Mouse (Mus musculus) heart, adult 2 months (tissue): ENCODE results near the gene Kbtbd4. TPM values are rescaled to one million over a fixed set of nuclear protein-coding genes. Genes with fewer than 3 reads are reported as not detected.

Experiments used
- DNase-seq, 2 experiments: peaks; one replicate each; pipeline ENCODE4 v3.0.0; 2021
- H3K27ac ChIP-seq: fragments of 200-600 bp; 2 replicates; pipeline ENCODE4 v1.8.1; 2022
- H3K27me3 ChIP-seq: fragments of 200-500 bp; 2 replicates; pipeline ENCODE4 v1.6.1; 2012; ENCODE audit warnings: mild to moderate bottlenecking, low read length, inconsistent platforms, mixed read lengths; ENCODE audit not compliant: control insufficient read depth, insufficient read depth
- H3K36me3 ChIP-seq: fragments of 200-500 bp; 2 replicates; pipeline ENCODE4 v1.6.1; 2012; ENCODE audit warnings: low read length, inconsistent platforms; ENCODE audit not compliant: control insufficient read depth, insufficient read depth
- H3K4me1 ChIP-seq: fragments of 200-500 bp; 2 replicates; pipeline ENCODE4 v1.6.1; 2011; ENCODE audit warnings: low read length; ENCODE audit not compliant: control insufficient read depth, insufficient read depth
- H3K4me3 ChIP-seq: fragments of 200-600 bp; 2 replicates; pipeline ENCODE4 v1.8.1; 2022
- H3K79me2 ChIP-seq: fragments of 200-500 bp; replicated peaks from 2 replicates; pipeline ENCODE4 v1.6.1; 2012; ENCODE audit warnings: mild to moderate bottlenecking, inconsistent platforms, low read length, moderate library complexity, mixed read lengths; ENCODE audit not compliant: control insufficient read depth, insufficient read depth
- H3K9ac ChIP-seq: fragments of 200-500 bp; 2 replicates; pipeline ENCODE4 v1.6.1; 2012; ENCODE audit warnings: low read depth, mild to moderate bottlenecking, control low read depth, inconsistent platforms, low read length, mixed read lengths
- CTCF ChIP-seq: fragments of 200-600 bp; IDR thresholded peaks from 2 replicates; pipeline ENCODE4 v1.8.1; 2022; ENCODE audit warnings: antibody characterized with exemption, mild to moderate bottlenecking, moderate library complexity
- EP300 ChIP-seq: fragments of 200-500 bp; IDR thresholded peaks from 2 replicates; pipeline ENCODE4 v1.6.1; 2011; ENCODE audit warnings: low read depth, low read length, control low read depth; ENCODE audit not compliant: insufficient read depth
- POLR2A ChIP-seq: fragments of 200-500 bp; IDR thresholded peaks from 2 replicates; pipeline ENCODE4 v1.6.1; 2011; ENCODE audit warnings: mild to moderate bottlenecking, low read depth, low read length, control low read depth; ENCODE audit not compliant: insufficient read depth
- WGBS: fragments of 180-500 bp; shearing (Covaris S2); methylation state at CpG from one replicate; pipeline ENCODE4 v1.1.7; 2018; 5-methylcytosine and 5-hydroxymethylcytosine counted together
- intact Hi-C: fragments of 180-260 bp; cut with DNase I; formaldehyde crosslinking; loops from one replicate; pipeline ENCODE4 v1.15.1; 2025
- polyA plus RNA-seq: library from polyadenylated mRNA; depleted of rRNA; stranded (reverse); fragments of >200 nt; gene quantifications from 2 replicates; pipeline ENCODE4 v1.2.3, GENCODE M21; 2012
- total RNA-seq, 2 experiments: library from RNA; stranded (reverse); gene quantifications; 2 replicates each; pipeline ENCODE4 v1.2.3; 2021

Gene Kbtbd4
- total and polyA plus RNA-seq, 3 experiments: 14.0 to 23.4 (median 20.6) TPM

- DNase-seq: no peak
- WGBS: 42% methylated on average over 6 of the region's 6 CpGs
- Histone ChIP-seq H3K9ac (no peak overlapping the region), H3K27ac (no peak overlapping the region), H3K36me3 (no peaks in the 10 kb centered on the region), H3K4me3 (no peak overlapping the region), H3K27me3 (peaks cover 1% of the 10 kb centered on the region; the same call in 1 of the 2 replicates), H3K79me2 (no peaks in the 10 kb centered on the region), H3K4me1 (no peaks in the 10 kb centered on the region)
- TF ChIP-seq CTCF (no peak), POLR2A (no peak), EP300 (no peak)
- intact Hi-C loops: no loop called here
Observed at GRCm38 (mm10) chr2:90880144-90880785, 24.3 kb upstream of the Kbtbd4 start.

- Histone ChIP-seq H3K27ac (no peak overlapping the region), H3K4me1 (no peaks in the 10 kb centered on the region), H3K9ac (no peak overlapping the region), H3K27me3 (peaks cover 6% of the 10 kb centered on the region; the same call in 1 of the 2 replicates), H3K4me3 (no peak overlapping the region), H3K36me3 (no peaks in the 10 kb centered on the region), H3K79me2 (no peaks in the 10 kb centered on the region)
- DNase-seq: no peak
- intact Hi-C loops: no loop called here
- WGBS: 80% methylated on average over 2 of the region's 2 CpGs
- TF ChIP-seq CTCF: no peak
- TF ChIP-seq POLR2A: no peak
- no peak for TF ChIP-seq EP300
Observed at GRCm38 (mm10) chr2:90881824-90882223, 22.7 kb upstream of the Kbtbd4 start.

- Histone ChIP-seq H3K36me3 (no peaks in the 10 kb centered on the region), H3K9ac (peak within 1 kb of the TSS; percentile 40), H3K79me2 (no peaks in the 10 kb centered on the region), H3K4me3 (peak within 1 kb of the TSS; percentile 28), H3K27me3 (peaks cover 7% of the 10 kb centered on the region; the same call in 1 of the 2 replicates), H3K4me1 (no peaks in the 10 kb centered on the region), H3K27ac (no peak within 1 kb of the TSS)
- no peak for DNase-seq
- WGBS: 5% methylated on average over 45 of the region's 45 CpGs
- TF ChIP-seq EP300 (no peak), CTCF (no peak)
- intact Hi-C loops: no loop called here
Observed at GRCm38 (mm10) chr2:90885218-90886041, 19.1 kb upstream of the Kbtbd4 start, which contains the start of gene C1qtnf4. TSS of gene C1qtnf4 (plus strand) at chr2:90885860.

- no peak overlapping the region for H3K4me3 ChIP-seq
- TF ChIP-seq EP300 (no peak), CTCF (no peak), POLR2A (no peak)
- H3K27me3 ChIP-seq: peaks cover 7% of the 10 kb centered on the region; the same call in 1 of the 2 replicates
- no peaks in the 10 kb centered on the region for H3K79me2 ChIP-seq
- no peak overlapping the region for H3K27ac ChIP-seq
- intact Hi-C loops: no loop called here
- no peak overlapping the region for H3K9ac ChIP-seq
- WGBS: 52% methylated on average over 6 of the region's 6 CpGs
- no peak for DNase-seq
- H3K36me3 ChIP-seq: no peaks in the 10 kb centered on the region
- H3K4me1 ChIP-seq: no peaks in the 10 kb centered on the region
Observed at GRCm38 (mm10) chr2:90886436-90886835, 18.1 kb upstream of the Kbtbd4 start.

GRCm38 (mm10) chr2:90887627-90888026 is 16.9 kb upstream of the Kbtbd4 start:
- Histone ChIP-seq H3K4me1 (no peaks in the 10 kb centered on the region), H3K79me2 (no peaks in the 10 kb centered on the region), H3K9ac (no peak overlapping the region), H3K27me3 (peaks cover 7% of the 10 kb centered on the region; the same call in 1 of the 2 replicates), H3K4me3 (no peak overlapping the region), H3K36me3 (no peaks in the 10 kb centered on the region), H3K27ac (no peak overlapping the region)
- WGBS: 37% methylated on average over 5 of the region's 5 CpGs
- TF ChIP-seq POLR2A: no peak
- TF ChIP-seq CTCF: no peak
- no peak for TF ChIP-seq EP300
- intact Hi-C loops: no loop called here
- DNase-seq: no peak
